Mouse (Mus musculus) brain, embryonic 18.5 days (tissue): ENCODE results near the gene Dcp1b.
"Not testable (repeated sequence)": the region's sequence is repeated elsewhere in the genome, so short reads cannot be mapped to it uniquely, and the experiment has no call there.

Source experiments
- DNase-seq: peaks from one replicate; pipeline ENCODE4 v3.0.0-alpha.2; 2012; ENCODE audit warnings: low read depth, low spot score

Dcp1b gene

DNA sequence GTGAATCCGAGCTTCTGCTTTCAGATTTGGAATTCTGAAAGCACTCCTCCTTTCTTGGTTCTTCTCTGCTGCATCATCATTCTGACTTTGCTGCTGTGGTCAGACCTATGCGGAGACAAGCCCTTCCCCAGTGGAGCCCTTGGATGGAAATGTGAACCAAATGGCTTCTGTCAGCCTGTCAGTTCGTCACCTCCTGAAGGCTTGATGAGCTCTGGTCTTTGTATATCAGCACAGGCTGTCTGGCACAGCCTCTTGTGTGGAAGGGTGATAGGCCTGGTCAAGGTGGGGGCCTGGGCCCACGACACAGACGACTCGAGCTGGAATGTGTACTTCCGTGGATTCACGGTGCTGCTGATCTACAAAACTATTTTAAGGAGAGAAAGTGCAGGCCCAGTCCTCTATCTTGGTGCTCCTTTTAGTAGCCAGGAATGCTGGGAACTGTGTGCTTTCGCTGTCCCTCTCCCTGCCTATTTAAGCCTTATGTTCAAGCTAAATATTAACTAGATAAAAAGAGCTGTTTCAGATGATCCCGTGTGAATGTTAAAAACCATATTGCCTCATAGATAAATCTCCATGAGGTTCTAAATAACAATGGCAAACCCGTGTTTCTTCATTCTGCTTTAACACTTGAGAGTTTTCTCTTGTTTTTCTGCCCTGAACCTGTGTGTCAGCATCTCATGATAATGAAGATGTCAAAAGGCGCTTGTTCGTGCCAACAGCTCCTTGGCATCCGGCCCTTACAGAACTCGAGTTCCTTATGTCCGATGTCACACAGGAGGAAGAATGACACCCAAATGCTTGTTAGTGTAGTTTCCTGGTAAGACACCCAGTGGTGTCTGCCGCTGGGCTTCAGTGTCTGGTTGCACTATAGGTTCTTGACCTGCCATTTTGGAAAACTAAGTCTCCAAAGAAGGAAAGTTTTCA lies 21.6 kb downstream of the Dcp1b start, which contains the start of gene Cacna1c:
Gene Cacna1c, minus strand, starts transcription at position 37 of the 924 bp plus-strand sequence.
- DNase-seq: no peak

DNA sequence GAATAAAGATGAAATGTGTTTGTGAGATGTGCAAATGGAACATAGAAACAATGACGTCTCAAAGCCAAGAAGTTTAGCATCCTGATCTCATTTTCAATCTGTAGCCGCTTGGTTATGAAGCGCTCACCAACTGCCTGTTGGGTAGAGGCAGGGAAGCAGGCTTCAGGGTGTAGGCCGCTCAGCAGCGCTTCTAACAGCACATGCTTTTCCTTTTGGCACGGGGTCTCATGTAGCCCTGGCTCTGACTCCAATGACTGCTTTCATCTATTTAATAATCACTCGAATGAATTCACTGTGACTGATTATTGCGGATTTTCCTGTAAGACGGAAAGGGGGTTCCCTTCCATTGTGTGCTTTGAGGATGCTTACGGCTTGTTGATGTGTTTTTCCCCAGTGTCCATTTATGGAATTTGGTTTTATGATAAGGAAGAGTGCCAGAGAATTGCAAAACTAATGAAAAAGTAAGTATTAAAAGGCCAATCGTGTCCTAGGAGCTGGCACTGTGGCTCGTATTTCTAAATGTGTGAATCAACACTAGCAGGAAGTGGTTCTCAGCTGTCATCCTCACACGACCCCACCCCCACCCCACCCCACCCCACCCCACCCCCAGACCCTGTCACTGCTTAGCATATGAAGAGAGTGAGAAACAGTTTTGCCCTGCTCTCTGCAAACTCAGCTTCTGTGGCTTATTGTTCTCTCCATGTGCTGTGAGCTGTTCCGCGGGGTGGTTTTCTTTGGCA lies 23.7 kb downstream of the Dcp1b start:
- DNase-seq: no peak

DNA sequence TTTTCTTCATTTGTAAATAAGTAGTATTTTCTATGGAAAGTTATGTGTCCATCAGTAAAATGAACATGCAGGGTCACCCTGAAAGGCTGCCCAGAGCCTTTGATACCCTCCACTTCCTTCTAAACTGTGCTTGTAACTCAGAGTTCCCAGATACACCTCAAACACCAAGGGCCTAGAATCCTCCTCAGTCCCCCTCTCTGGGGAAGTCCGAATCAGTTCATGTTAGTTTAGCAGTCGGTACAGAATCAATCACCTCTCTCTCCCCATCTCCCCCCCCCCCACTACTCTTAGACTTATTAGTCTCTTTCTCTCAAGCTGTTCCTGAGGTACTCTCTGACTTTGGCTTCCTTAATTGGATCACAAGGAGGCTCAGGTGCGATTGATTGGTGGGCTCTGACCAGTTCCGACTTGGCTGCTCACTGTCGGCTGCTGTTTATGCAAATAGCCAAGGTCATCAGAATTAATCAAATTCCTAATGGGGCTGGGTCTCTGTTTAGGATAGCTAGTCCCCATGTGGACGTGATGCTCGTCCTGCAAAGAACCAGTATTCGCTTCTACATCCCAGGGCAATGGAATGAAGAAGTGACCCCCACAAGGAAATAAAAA lies 24.3 kb downstream of the Dcp1b start:
- no peak for DNase-seq

DNA sequence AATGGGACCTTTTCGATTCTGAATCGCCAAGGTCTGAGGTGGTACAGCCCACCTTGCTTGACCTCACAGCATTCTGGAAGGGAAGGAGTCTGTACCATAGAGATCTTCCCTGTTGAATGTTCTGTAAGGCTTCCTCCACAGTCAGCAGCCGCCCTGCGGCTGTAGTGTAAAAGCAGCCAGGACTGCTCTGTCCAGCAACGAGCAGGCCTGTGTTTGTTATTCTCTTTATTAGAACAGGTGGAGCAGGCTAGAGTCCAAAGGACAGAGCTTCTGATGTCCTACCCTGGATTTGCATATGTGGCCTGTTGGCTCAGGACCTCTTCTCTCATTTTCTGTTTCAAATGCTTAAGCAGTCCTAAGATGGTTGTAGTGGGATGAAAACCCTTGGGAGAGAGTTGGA lies 25.3 kb downstream of the Dcp1b start:
- no peak for DNase-seq

DNA sequence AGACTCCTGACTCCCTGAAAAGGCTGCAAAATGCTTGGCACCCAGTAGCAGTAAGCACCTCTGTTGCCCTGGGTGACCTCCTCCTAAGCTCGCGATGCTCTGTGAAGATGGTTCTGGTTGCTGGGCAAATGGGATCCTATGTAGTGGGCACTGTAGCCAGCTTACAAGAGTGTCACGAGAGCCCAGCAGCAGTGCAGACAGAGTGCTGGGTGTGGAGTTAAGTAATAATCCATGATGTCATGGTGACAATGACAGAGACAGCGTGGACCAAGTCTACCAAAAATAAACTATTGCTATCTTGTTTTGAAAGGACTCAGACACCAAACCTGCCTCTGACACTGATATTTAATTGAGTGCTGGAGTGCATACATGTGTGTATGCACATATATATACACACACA lies 26.5 kb downstream of the Dcp1b start:
- DNase-seq: no peak

DNA sequence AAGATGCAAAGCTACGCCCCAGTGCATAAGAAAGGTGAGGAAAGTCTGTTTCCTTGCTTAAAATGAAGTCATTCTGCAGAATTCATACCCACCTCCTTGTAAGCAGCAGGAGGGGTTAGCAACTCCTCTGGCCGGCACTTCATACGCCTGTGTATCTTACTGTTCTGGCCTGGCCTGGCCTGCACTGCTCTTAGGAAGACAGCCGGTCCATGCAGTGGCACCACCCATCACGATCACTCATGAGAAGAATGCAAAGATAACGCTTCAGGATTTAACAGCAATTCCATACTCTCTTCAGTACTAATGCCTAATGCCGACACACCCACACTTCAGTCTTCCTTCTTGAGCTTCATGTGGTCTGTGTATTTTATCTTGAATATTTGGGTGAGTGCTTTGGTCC lies 29.2 kb downstream of the Dcp1b start:
- DNase-seq: no peak

DNA sequence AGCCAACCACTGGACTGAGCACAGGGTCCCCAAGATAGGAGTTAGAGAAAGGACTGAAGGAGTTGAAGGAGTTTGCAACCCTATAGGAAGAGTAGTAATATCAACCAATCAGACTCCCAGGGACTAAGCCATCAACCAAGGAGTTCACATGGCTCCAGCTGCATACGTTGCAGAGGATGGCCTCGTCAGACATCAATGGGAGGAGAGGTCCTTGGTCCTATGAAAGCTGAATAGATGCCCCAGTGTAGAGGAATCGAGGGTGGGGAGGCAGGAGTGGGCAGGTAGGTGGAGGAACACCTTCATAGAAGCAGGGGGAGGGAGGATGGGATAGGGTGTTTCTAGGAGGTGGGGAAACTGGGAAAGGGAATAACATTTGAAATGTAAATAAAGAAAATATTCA lies 29.9 kb downstream of the Dcp1b start:
- no peak for DNase-seq

DNA sequence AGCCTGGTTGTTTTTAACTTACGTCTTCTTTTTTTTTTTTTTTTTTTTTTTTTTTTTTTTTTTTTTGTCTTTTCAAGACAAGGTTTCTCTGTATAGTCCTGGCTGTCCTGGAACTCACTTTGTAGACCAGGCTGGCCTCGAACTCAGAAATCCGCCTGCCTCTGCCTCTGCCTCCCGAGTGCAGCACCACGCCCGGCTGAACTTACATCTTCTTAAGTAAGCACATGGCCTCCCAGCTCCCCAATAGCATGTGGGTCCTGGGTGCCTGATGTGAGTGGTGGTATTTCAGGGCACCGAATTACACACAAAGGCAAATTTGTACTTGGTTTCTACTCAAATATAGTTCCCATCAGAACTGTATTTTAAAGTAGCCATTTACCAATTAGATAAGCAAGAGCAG lies 31.0 kb downstream of the Dcp1b start:
- not testable (repeated sequence) for DNase-seq

DNA sequence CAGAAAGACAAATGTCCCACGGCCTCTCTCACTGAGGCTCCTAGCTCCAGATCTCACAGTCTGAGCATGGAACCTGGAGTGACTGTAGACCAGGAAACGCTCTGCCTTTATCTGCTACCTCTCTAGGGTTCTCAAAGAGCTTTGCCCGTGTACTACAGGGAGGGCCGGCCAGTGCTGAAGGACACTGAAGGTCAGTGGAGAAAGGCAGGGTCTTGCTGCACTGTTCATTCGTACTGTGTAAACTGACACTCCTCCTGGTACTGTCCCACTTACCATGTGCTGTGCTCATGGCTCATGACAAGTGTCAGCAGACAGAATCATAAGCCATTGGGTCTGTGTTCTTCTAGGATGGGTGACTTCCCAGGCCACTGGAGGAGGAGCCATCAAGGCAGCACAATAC lies 38.3 kb downstream of the Dcp1b start:
- no peak for DNase-seq

DNA sequence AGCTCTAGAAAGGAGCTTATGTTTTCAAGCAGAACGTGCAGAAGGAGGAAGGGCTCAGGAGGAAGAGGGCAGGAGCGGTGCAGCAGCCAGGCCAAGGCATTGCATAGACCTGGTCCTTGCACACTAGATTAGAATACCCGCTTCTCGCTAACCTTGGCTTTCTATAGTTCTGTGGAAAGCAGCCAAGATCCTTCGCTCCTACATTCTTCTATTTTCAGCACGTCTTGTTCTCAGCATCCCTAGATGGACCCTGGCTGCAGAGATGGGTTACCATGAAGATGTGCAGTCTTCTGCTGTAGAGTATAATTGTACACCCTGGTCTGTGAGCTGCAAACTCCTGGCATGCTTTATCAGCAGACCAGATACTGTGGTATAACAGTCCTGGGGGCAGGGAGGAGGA lies 39.1 kb downstream of the Dcp1b start:
- DNase-seq: no peak

DNA sequence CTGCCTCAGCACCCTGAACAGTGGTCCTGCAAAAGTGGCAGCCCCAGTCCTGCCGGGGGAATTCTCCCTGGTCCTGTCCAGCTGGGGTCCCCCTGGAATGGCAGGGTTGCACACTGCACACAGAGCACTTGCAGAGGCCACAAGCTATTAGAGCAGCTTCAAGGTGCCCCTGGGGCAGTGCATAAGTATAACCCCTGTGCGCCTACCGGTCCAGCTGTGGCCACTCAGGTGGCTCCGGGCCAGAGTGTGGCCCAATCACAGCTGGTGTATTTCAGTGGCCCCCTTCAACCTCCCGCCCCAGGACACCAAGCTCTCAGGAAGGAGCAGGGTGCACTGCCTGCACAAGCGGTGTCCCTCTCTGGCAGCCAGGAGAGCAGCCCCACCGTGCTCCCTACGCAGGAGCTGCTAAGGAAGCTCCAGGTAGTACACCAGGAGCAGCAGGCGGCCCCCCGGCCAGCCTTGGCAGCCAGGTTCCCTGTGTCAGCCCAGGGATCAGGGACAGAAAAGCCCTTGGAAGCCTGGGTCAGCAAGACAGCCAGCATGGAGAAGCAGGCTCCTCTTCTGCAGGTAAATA lies 40.1 kb downstream of the Dcp1b start:
- no peak for DNase-seq

DNA sequence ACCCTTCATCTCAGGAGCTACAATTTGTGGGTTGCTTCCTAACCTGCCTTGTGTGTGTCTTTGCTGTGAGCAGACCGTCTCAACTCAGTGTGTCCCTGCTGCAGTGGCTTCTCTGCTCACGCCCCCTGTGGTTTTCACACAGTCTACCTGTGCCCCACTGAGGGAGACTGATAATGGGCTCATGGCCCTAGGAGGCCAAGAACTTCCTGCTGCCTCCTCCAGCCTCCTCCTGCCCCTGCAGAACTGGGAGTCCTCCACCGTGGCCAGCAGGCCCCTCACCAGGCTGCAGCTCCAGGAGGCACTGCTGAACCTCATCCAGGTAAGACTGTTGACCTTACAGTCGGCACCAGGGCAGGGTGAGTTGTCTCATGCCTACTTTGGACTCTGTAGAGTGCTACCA lies 42.6 kb downstream of the Dcp1b start:
- no peak for DNase-seq

DNA sequence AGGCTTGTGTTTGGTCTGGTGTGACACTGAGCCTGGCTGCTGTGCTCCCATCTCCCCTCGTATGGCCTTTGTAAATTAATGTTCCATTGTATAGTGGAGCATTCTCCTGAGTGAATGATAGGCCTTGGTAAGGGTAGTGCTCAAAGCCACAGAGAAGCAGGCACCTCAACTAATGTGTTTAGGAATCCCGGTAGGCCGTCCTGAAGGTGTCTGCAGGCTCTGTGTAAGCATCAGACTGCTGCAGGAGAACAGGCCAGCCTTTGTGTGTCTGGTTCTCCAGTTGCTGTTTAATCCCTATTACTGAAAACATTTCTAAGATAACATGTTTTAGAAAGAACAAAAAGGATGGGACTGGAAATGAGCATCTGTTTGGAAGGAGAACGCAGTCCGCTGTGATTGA lies 43.5 kb downstream of the Dcp1b start:
- DNase-seq: no peak

DNA sequence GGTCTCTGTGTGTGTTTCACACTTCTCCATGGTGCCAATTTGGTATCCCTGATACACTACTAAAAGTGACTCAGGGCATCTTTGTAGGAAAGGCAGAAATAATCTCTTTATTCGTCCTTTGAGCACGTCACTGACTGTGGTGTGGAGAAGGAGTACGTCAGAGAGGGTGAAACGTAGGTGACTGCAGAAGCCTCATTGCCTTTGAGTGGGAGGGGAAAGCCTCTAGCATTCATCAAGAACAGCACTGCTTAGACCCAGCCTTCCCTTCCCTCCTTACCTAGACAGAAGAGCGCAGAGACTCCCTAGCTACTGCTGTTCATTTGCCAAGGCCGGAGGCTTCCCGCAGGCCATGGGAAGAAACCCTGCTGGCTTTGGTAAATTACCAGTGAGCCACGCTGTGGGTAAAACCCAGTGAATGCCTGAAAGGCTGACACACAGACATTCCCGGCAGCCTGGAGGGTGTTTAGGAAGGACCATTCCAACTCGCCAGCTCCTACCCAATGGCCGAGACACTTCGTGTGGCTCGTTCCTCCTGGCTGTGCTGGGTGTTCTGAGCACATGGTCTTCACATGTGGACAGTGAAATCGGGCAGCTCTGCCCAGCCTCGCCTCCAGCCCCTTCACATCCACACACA lies 44.3 kb downstream of the Dcp1b start:
- DNase-seq: no peak

DNA sequence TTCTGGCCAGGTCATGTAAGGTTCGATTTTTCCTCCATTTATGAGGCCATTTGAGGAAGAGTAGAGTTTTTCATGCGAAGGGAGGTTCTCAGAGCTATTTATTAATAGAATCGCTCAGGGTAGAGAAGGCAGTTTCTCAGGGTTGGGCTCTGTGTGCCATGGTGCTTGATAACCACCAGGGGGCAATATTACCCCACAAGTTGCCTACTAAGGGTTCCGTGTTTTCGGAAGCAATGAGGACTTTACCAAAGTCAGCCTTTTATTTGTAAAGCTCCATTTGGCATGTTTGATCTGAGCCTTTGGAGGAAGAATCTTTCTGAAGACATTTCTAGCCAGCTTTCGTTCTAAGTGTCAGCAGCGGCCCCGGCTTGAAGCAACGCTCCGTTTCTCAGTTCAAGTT lies 45.2 kb downstream of the Dcp1b start:
- no peak for DNase-seq

DNA sequence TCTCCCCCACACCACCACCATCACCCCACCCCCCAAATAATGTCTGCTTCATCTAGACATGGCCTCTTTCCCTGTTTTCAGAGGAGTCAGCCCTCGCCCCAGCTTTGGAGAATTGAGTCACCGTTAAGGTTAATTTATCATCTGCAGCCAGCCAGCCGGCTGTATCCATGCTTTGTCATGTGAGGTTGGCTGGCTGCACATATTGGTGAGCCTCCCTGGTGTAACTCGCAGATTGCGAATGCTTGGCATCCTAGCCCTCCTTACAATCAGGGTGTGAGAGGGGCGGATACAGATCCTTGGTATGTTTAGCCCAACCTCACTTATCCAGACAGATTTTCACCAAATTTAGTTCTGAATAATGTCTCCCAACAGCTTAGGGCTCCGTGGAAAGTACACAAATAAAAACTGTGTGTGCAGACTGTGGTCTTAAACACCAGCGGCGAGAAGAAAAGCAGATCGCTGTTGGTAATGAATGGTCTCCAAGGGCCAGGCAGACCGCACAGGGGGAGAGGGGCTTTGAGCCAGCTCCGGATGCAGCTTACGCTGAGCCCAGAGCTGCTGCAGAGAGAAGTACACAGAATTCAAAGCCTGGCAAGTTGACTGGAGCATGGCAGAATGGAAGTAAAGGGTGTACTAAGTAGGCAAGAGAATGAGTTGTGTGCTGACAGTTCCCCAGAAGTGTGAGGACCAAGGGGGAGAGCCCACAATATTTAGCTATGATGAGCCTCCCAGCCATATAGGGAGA lies 49.6 kb downstream of the Dcp1b start:
- DNase-seq: peak; percentile 18

DNA sequence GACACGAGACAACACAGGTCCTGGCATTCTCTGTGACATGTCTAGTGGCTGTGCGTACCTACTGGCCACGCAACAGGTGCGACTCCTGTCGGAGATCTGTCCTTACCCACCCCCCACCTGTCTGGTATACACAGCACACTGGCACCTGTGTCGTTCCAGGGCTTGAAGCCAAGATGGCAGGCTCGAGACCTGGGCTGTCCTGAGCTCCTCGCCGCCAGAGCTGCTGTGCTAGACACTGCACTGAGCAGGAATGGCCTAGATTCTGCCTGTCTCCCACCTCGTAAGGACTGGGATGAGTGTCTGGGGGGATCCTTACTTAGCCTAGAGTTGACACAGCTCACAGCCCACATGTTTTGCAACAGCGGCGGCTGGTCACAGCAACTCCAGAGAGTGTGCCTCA lies 50.2 kb downstream of the Dcp1b start:
- DNase-seq: no peak

DNA sequence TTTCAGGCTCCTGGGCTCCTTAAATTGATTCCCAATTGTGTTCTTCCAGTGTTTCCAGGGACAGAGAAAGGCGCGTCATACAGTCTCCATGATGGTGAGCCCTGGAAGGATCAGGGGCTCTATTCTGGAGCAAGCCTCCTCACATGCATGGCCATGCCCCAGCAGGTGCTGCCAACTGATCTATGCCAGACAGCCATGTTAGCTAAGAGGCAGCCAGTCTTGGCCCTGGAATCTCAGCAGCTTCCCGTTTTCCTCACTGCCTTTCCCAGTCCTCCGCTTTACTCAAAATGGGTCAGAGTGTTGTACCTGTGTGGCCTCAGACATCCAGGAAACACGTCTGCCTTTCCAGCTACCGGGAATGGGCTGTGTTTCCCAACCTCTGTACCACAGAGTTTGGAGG lies 50.7 kb downstream of the Dcp1b start:
- DNase-seq: no peak

DNA sequence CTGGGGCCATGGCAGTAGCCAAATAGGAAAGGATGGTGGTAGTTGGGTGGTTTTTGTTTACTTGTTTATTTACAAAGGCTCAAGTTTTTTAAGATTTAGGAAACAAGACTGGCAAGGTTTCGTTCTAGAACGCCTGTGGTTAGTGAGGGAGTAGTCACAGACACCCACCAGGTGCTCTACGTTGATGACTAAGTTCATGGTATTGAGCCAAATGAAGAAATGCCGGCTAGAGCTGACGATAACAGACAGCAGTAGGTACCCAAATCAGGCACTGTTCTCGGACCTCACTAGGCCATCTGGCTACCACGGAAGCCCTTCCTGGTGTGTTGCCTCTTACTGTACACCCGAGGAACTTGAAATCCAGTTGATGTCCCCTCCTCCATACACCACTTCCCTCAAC lies 51.9 kb downstream of the Dcp1b start:
- DNase-seq: no peak

DNA sequence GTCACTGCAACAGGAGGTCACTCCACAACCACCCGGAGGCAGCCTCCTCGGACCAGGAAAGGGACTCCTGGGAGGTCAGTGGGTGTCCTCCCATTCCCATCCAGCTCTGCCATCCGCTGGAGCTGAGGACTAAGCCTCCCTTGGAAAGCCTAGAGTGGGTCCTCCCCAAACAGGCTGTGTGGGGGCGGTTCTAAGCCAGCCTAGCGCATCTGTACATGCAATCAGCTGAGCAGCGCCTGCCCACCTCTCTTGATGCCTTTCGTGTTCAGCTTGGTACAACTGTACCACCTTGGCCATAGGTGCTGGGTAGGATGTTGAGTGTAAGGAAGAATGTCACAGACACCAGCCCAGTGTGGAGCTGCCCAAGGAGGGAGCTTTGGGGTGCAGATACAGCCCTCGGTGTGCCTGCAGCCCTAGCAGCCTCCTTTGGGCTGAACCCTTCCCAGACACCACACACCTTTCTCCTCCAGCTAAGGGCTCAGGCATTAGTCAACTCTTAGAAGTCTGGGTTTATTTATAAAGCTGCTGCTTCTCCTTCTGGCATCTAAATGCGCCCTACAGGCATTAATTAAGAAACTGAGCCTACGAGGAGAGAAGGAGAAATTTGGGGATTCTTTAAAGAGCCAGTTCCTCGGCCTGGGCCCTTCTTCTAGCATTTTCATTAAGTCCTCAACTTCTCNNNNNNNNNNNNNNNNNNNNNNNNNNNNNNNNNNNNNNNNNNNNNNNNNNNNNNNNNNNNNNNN lies 54.0 kb downstream of the Dcp1b start:
- no peak for DNase-seq
